Mouse (Mus musculus) liver, embryonic 14.5 days (tissue): ENCODE data around the gene Bckdk. TPM values are rescaled to one million over a fixed set of nuclear protein-coding genes. Genes with fewer than 3 reads are reported as not detected.
"Not testable (repeated sequence)": the region's sequence is repeated elsewhere in the genome, so short reads cannot be mapped to it uniquely, and the experiment has no call there.

ENCODE experiments used
- ATAC-seq: fragments of 200-750 bp; cut with Nextera tagmentation; 2 replicates; pipeline ENCODE4 v1.8.0; 2017; ENCODE audit warnings: moderate number of reproducible peaks, mild to moderate bottlenecking, moderate library complexity; ENCODE audit not compliant: insufficient read depth
- DNase-seq, 3 experiments: peaks; one replicate each; pipeline ENCODE4 v3.0.0-alpha.2; 2012 to 2013; ENCODE audit warnings: low read depth in 3 of 3, low spot score in 3 of 3
- H3K27ac ChIP-seq: fragments of 300-500 bp; sonication (generic); 2 replicates; pipeline ENCODE4 v1.5.1; 2014; ENCODE audit warnings: moderate library complexity, mild to moderate bottlenecking, control low read depth, inconsistent platforms
- H3K27me3 ChIP-seq: fragments of 300-500 bp; sonication (generic); 2 replicates; pipeline ENCODE4 v1.6.1; 2014; ENCODE audit warnings: mild to moderate bottlenecking, low read length, moderate library complexity; ENCODE audit not compliant: control insufficient read depth, insufficient read depth
- H3K36me3 ChIP-seq: fragments of 300-500 bp; sonication (generic); replicated peaks from 2 replicates; pipeline ENCODE4 v1.6.1; 2014; ENCODE audit warnings: low read depth; ENCODE audit not compliant: control insufficient read depth, insufficient read depth
- H3K4me1 ChIP-seq, 2 experiments: fragments of 200-500 bp in 1 of 2; fragments of 300-500 bp in 1 of 2; sonication (generic) in 1 of 2; replicated peaks; 2 replicates each; pipeline ENCODE4 v1.6.1; 2012 to 2014; ENCODE audit warnings: antibody characterized with exemption in 1 of 2, inconsistent platforms in 1 of 2, low read length in 1 of 2; ENCODE audit not compliant: control insufficient read depth in 2 of 2, insufficient read depth in 2 of 2
- H3K4me2 ChIP-seq: fragments of 300-500 bp; sonication (generic); 2 replicates; pipeline ENCODE4 v1.6.1; 2014; ENCODE audit warnings: low read depth, mild to moderate bottlenecking, control low read depth, moderate library complexity
- H3K4me3 ChIP-seq, 2 experiments: fragments of 200-500 bp in 1 of 2; fragments of 300-500 bp in 1 of 2; sonication (generic) in 1 of 2; 2 replicates each; pipeline ENCODE4 v1.5.1; 2012 to 2014; ENCODE audit warnings: low read depth in 2 of 2, low read length in 2 of 2, mild to moderate bottlenecking in 2 of 2, control low read depth in 1 of 2, inconsistent platforms in 1 of 2, moderate library complexity in 1 of 2; ENCODE audit not compliant: insufficient read depth in 1 of 2
- H3K9ac ChIP-seq: fragments of 300-500 bp; sonication (generic); replicated peaks from 2 replicates; pipeline ENCODE4 v1.6.1; 2014; ENCODE audit warnings: mild to moderate bottlenecking, control low read depth, moderate library complexity
- H3K9me3 ChIP-seq: fragments of 300-500 bp; sonication (generic); 2 replicates; pipeline ENCODE4 v1.6.1; 2016; ENCODE audit warnings: low read length, mixed read lengths; ENCODE audit not compliant: control insufficient read depth
- CTCF ChIP-seq: IDR thresholded peaks from 2 replicates; pipeline ENCODE4 v1.5.1; 2016; ENCODE audit warnings: antibody characterized with exemption, low read depth, control low read depth
- EP300 ChIP-seq: IDR thresholded peaks from 2 replicates; pipeline ENCODE4 v1.6.1; 2016; ENCODE audit warnings: antibody characterized with exemption, low read depth
- WGBS: fragments of 180-500 bp; shearing (Covaris S2); extraction: QIAGEN DNeasy Blood & Tissue Kit; methylation state at CpG from one replicate; pipeline ENCODE4 v1.1.7; 2014; ENCODE audit not compliant: insufficient replicate concordance; 5-methylcytosine and 5-hydroxymethylcytosine counted together
- polyA plus RNA-seq, 2 experiments: library from polyadenylated mRNA; depleted of rRNA in 1 of 2; stranded (reverse) in 1 of 2; unstranded in 1 of 2; fragments of >200 nt; fragmentation: Nextera tagmentation in 1 of 2; extraction: Ambion mirVana in 1 of 2; gene quantifications; 2 replicates each; pipeline versions ENCODE4 v1.2.1 to v1.2.3; 2012 to 2014

Gene Bckdk
- polyA plus RNA-seq, 2 experiments, result 28.0 to 68.3 TPM

GRCm38 (mm10) chr7:127942097-127942496 lies 38.2 kb downstream of the Bckdk start:
- not testable (repeated sequence) for H3K27ac ChIP-seq, ATAC-seq, H3K36me3 ChIP-seq, H3K4me1 ChIP-seq, H3K4me2 ChIP-seq, H3K9ac ChIP-seq, DNase-seq, H3K9me3 ChIP-seq, H3K4me3 ChIP-seq
- TF ChIP-seq CTCF, result peak; percentile 30; the same call in 1 of the 2 replicates
- 22% methylated on average over 2 of the region's 2 CpGs for WGBS
- peaks cover 12% of the 10 kb centered on the region for H3K27me3 ChIP-seq

- WGBS, result 17% methylated on average over 23 of the region's 23 CpGs
- ATAC-seq (0 out of 2 replicates have a peak, but pooled peaks have one; percentile 21), DNase-seq (no peak)
- TF ChIP-seq EP300 (no peak), CTCF (no peak)
- H3K4me1 ChIP-seq, result no peaks in the 10 kb centered on the region
- no peaks in the 10 kb centered on the region for H3K36me3 ChIP-seq
- no peak overlapping the region for H3K4me2 ChIP-seq
- no peak overlapping the region for H3K4me3 ChIP-seq
- peaks cover 12% of the 10 kb centered on the region for H3K27me3 ChIP-seq
- no peaks in the 10 kb centered on the region for H3K9me3 ChIP-seq
- no peak overlapping the region for H3K9ac ChIP-seq
- H3K27ac ChIP-seq, result no peak overlapping the region
Measured at GRCm38 (mm10) chr7:127944614-127945013, 40.7 kb downstream of the Bckdk start.

GRCm38 (mm10) chr7:127946470-127947023 lies 42.7 kb downstream of the Bckdk start, which contains the start of gene Prss36:
Gene Prss36 (minus strand): TSS chr7:127946725.
- DNase-seq, result no peak
- Histone ChIP-seq H3K36me3 (no peaks in the 10 kb centered on the region), H3K27ac (no peak within 1 kb of the TSS), H3K4me3 (no peak within 1 kb of the TSS), H3K9me3 (no peaks in the 10 kb centered on the region), H3K9ac (no peak within 1 kb of the TSS), H3K4me2 (no peak within 1 kb of the TSS), H3K27me3 (peaks cover 12% of the 10 kb centered on the region), H3K4me1 (no peaks in the 10 kb centered on the region)
- no peak for ATAC-seq
- TF ChIP-seq CTCF (no peak), EP300 (no peak)
- 61% methylated on average over 6 of the region's 6 CpGs for WGBS

GRCm38 (mm10) chr7:127952864-127953581 lies 49.1 kb downstream of the Bckdk start:
- no peak overlapping the region for H3K4me3 ChIP-seq
- WGBS, result 19% methylated on average over 13 of the region's 13 CpGs
- H3K36me3 ChIP-seq, result no peaks in the 10 kb centered on the region
- H3K27ac ChIP-seq, result no peak overlapping the region
- H3K27me3 ChIP-seq, result no peaks in the 10 kb centered on the region
- no peak overlapping the region for H3K9ac ChIP-seq
- TF ChIP-seq CTCF (no peak), EP300 (no peak)
- DNase-seq, result no peak
- H3K4me1 ChIP-seq, result no peaks in the 10 kb centered on the region
- no peaks in the 10 kb centered on the region for H3K9me3 ChIP-seq
- ATAC-seq, result no peak
- H3K4me2 ChIP-seq, result no peak overlapping the region

GRCm38 (mm10) chr7:127959364-127959763 lies 55.5 kb downstream of the Bckdk start:
- Histone ChIP-seq H3K9me3 (no peaks in the 10 kb centered on the region), H3K27ac (no peak overlapping the region), H3K36me3 (no peaks in the 10 kb centered on the region), H3K4me3 (no peak overlapping the region), H3K9ac (no peak overlapping the region), H3K27me3 (no peaks in the 10 kb centered on the region), H3K4me1 (no peaks in the 10 kb centered on the region), H3K4me2 (no peak overlapping the region)
- DNase-seq (no peak), ATAC-seq (no peak)
- TF ChIP-seq CTCF (no peak), EP300 (no peak)
- whole genome bisulfite sequencing, result 49% methylated on average over 5 of the region's 5 CpGs

Other genes with a start within 250 kb of the Bckdk start
- gene Bcl7c, start 195.1 kb upstream of the Bckdk start, polyA plus RNA-seq (2012; rRNA removed), result 11.6 and 12.5 TPM in 2 replicates
- gene Bcl7c, start 195.1 kb upstream of the Bckdk start, polyA plus RNA-seq (2014; fragmentation: Nextera tagmentation; extraction: Ambion mirVana), result 21.7 and 27.9 TPM in 2 replicates
- 2.6 and 4.3 TPM in 2 replicates for gene Ctf1, start 191.3 kb upstream of the Bckdk start, polyA plus RNA-seq (2012; rRNA removed)
- gene Ctf1, start 191.3 kb upstream of the Bckdk start, polyA plus RNA-seq (2014; fragmentation: Nextera tagmentation; extraction: Ambion mirVana), result 1.7 and 2.5 TPM in 2 replicates
- gene Ctf2, start 171.9 kb upstream of the Bckdk start, polyA plus RNA-seq (2012; rRNA removed), result not detected in 2 replicates
- 0.05 and 0.15 TPM in 2 replicates for gene Ctf2, start 171.9 kb upstream of the Bckdk start, polyA plus RNA-seq (2014; fragmentation: Nextera tagmentation; extraction: Ambion mirVana)
- gene Fbxl19, start 159.5 kb upstream of the Bckdk start, polyA plus RNA-seq (2012; rRNA removed), result 10.8 and 11.3 TPM in 2 replicates
- gene Fbxl19, start 159.5 kb upstream of the Bckdk start, polyA plus RNA-seq (2014; fragmentation: Nextera tagmentation; extraction: Ambion mirVana), result 0.85 and 1.1 TPM in 2 replicates
- gene Orai3, start 134.3 kb upstream of the Bckdk start, polyA plus RNA-seq (2012; rRNA removed), result 6.9 and 7.2 TPM in 2 replicates
- 3.9 and 4.9 TPM in 2 replicates for gene Orai3, start 134.3 kb upstream of the Bckdk start, polyA plus RNA-seq (2014; fragmentation: Nextera tagmentation; extraction: Ambion mirVana)
- gene Setd1a, start 127.4 kb upstream of the Bckdk start, polyA plus RNA-seq (2012; rRNA removed), result 5.7 TPM in 2 replicates
- gene Setd1a, start 127.4 kb upstream of the Bckdk start, polyA plus RNA-seq (2014; fragmentation: Nextera tagmentation; extraction: Ambion mirVana), result 10.5 and 12.3 TPM in 2 replicates
- 1.2 TPM in 1 of 2 replicates, not detected in the other for gene Gm49388, start 118.5 kb upstream of the Bckdk start, polyA plus RNA-seq (2012; rRNA removed)
- gene Gm49388, start 118.5 kb upstream of the Bckdk start, polyA plus RNA-seq (2014; fragmentation: Nextera tagmentation; extraction: Ambion mirVana), result not detected in 2 replicates
- 44.8 and 45.5 TPM in 2 replicates for gene Hsd3b7, start 103.5 kb upstream of the Bckdk start, polyA plus RNA-seq (2012; rRNA removed)
- gene Hsd3b7, start 103.5 kb upstream of the Bckdk start, polyA plus RNA-seq (2014; fragmentation: Nextera tagmentation; extraction: Ambion mirVana), result 44.8 and 45.5 TPM in 2 replicates
- 20.4 and 34.9 TPM in 2 replicates for gene Stx4a, start 79.8 kb upstream of the Bckdk start, polyA plus RNA-seq (2012; rRNA removed)
- gene Stx4a, start 79.8 kb upstream of the Bckdk start, polyA plus RNA-seq (2014; fragmentation: Nextera tagmentation; extraction: Ambion mirVana), result 7.2 and 8.1 TPM in 2 replicates
- 0.95 and 1.1 TPM in 2 replicates for gene Stx1b, start 79.5 kb upstream of the Bckdk start, polyA plus RNA-seq (2012; rRNA removed)
- gene Stx1b, start 79.5 kb upstream of the Bckdk start, polyA plus RNA-seq (2014; fragmentation: Nextera tagmentation; extraction: Ambion mirVana), result 0.05 and 0.21 TPM in 2 replicates
- gene Zfp646, start 27.9 kb upstream of the Bckdk start, polyA plus RNA-seq (2012; rRNA removed), result 5.8 and 6.7 TPM in 2 replicates
- 4.6 and 5.1 TPM in 2 replicates for gene Zfp646, start 27.9 kb upstream of the Bckdk start, polyA plus RNA-seq (2014; fragmentation: Nextera tagmentation; extraction: Ambion mirVana)
- 3.0 TPM in 2 replicates for gene Zfp668, start 27.3 kb upstream of the Bckdk start, polyA plus RNA-seq (2012; rRNA removed)
- gene Zfp668, start 27.3 kb upstream of the Bckdk start, polyA plus RNA-seq (2014; fragmentation: Nextera tagmentation; extraction: Ambion mirVana), result 3.9 and 4.3 TPM in 2 replicates
- 0.38 and 0.48 TPM in 2 replicates for gene Prss53, start 13.1 kb upstream of the Bckdk start, polyA plus RNA-seq (2012; rRNA removed)
- gene Prss53, start 13.1 kb upstream of the Bckdk start, polyA plus RNA-seq (2014; fragmentation: Nextera tagmentation; extraction: Ambion mirVana), result 0.05 and 0.29 TPM in 2 replicates
- gene Gm21974, start 8.6 kb upstream of the Bckdk start, polyA plus RNA-seq (2012; rRNA removed), result not detected in 2 replicates
- not detected in 2 replicates for gene Gm21974, start 8.6 kb upstream of the Bckdk start, polyA plus RNA-seq (2014; fragmentation: Nextera tagmentation; extraction: Ambion mirVana)
- 74.0 and 104 TPM in 2 replicates for gene Vkorc1, start 8.5 kb upstream of the Bckdk start, polyA plus RNA-seq (2012; rRNA removed)
- 107 and 116 TPM in 2 replicates for gene Vkorc1, start 8.5 kb upstream of the Bckdk start, polyA plus RNA-seq (2014; fragmentation: Nextera tagmentation; extraction: Ambion mirVana)
- 9.6 and 13.7 TPM in 2 replicates for gene Kat8, start 8.4 kb downstream of the Bckdk start, polyA plus RNA-seq (2012; rRNA removed)
- 15.7 and 17.6 TPM in 2 replicates for gene Kat8, start 8.4 kb downstream of the Bckdk start, polyA plus RNA-seq (2014; fragmentation: Nextera tagmentation; extraction: Ambion mirVana)
- 8.3 and 12.6 TPM in 2 replicates for gene Prss8, start 26.0 kb downstream of the Bckdk start, polyA plus RNA-seq (2012; rRNA removed)
- gene Prss8, start 26.0 kb downstream of the Bckdk start, polyA plus RNA-seq (2014; fragmentation: Nextera tagmentation; extraction: Ambion mirVana), result 9.8 and 10.3 TPM in 2 replicates
- 2.0 and 2.3 TPM in 2 replicates for gene Prss36, start 42.6 kb downstream of the Bckdk start, polyA plus RNA-seq (2012; rRNA removed)
- 3.0 TPM in 2 replicates for gene Prss36, start 42.6 kb downstream of the Bckdk start, polyA plus RNA-seq (2014; fragmentation: Nextera tagmentation; extraction: Ambion mirVana)
- gene Fus, start 63.4 kb downstream of the Bckdk start, polyA plus RNA-seq (2012; rRNA removed), result 169 and 278 TPM in 2 replicates
- gene Fus, start 63.4 kb downstream of the Bckdk start, polyA plus RNA-seq (2014; fragmentation: Nextera tagmentation; extraction: Ambion mirVana), result 15.8 and 17.1 TPM in 2 replicates
- gene Pycard, start 89.8 kb downstream of the Bckdk start, polyA plus RNA-seq (2012; rRNA removed), result 13.8 and 20.2 TPM in 2 replicates
- gene Pycard, start 89.8 kb downstream of the Bckdk start, polyA plus RNA-seq (2014; fragmentation: Nextera tagmentation; extraction: Ambion mirVana), result 37.1 and 39.3 TPM in 2 replicates
- 0.03 and 0.04 TPM in 2 replicates for gene Trim72, start 99.9 kb downstream of the Bckdk start, polyA plus RNA-seq (2012; rRNA removed)
- gene Trim72, start 99.9 kb downstream of the Bckdk start, polyA plus RNA-seq (2014; fragmentation: Nextera tagmentation; extraction: Ambion mirVana), result not detected in 2 replicates
- gene Itgam, start 158.6 kb downstream of the Bckdk start, polyA plus RNA-seq (2012; rRNA removed), result 1.9 and 2.7 TPM in 2 replicates
- 1.1 and 1.5 TPM in 2 replicates for gene Itgam, start 158.6 kb downstream of the Bckdk start, polyA plus RNA-seq (2014; fragmentation: Nextera tagmentation; extraction: Ambion mirVana)
- gene Gm49368, start 158.6 kb downstream of the Bckdk start, polyA plus RNA-seq (2012; rRNA removed), result 0.02 TPM in 1 of 2 replicates, not detected in the other
- 0.03 TPM in 1 of 2 replicates, not detected in the other for gene Gm49368, start 158.6 kb downstream of the Bckdk start, polyA plus RNA-seq (2014; fragmentation: Nextera tagmentation; extraction: Ambion mirVana)
- 0.09 and 0.16 TPM in 2 replicates for gene Itgax, start 225.5 kb downstream of the Bckdk start, polyA plus RNA-seq (2012; rRNA removed)
- gene Itgax, start 225.5 kb downstream of the Bckdk start, polyA plus RNA-seq (2014; fragmentation: Nextera tagmentation; extraction: Ambion mirVana), result 0.10 and 0.16 TPM in 2 replicates